Mouse (Mus musculus) A20 (cell line): ENCODE measurements around the gene G0s2.
"Not testable (repeated sequence)": the region's sequence is repeated elsewhere in the genome, so short reads cannot be mapped to it uniquely, and the experiment has no call there.

Source experiments
- DNase-seq: peaks from one replicate; pipeline ENCODE4 v3.0.0-alpha.2; 2011; ENCODE audit warnings: low read depth, low spot score

G0s2 gene

GRCm38 (mm10) chr1:193255032-193255431, 18.0 kb downstream of the G0s2 start:
- DNase-seq = no peak

DNA sequence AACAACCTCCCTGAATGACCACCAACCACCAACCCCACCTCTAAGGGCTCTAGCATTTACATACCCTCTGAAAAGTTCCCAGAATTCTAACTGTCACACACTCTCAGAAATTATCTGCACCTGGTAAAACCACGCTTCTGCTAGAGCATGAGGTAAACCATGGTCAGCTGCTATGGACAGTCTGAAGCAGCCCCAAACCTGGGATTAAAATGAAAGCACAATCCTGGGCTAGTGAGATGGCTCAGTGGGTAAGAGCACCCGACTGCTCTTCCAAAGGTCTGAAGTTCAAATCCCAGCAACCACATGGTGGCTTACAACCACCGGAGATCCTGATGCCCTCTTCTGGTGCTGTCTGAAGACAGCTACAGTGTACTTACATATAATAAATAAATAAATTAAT, 19.1 kb downstream of the G0s2 start:
- DNase-seq = not testable (repeated sequence)

GRCm38 (mm10) chr1:193252616-193253015, 20.4 kb downstream of the G0s2 start:
- DNase-seq = no peak

DNA sequence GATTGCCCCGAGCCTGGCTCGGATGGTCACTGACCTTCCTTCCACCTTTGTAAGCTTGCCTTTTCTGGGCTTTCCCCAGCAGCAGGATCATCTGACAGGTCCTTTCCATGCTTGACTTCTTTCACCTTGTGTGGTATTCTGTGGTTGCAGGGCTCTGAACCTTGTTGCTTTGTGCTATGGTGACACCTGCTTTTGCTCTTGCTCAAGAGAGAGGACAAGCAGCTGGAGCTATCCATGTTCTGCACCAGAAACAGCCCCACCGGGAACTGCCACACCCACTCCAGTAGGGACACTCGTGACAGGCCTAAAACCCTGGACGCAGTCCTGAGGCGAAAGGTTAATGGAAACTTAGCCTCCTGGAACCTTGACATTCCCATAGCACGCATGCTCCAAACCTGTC, 21.6 kb downstream of the G0s2 start:
- DNase-seq = peak; percentile 17

- no peak for DNase-seq
These were observed 23.0 kb downstream of the G0s2 start for GRCm38 (mm10) chr1:193250026-193250425.

- no peak for DNase-seq
These were observed 28.8 kb downstream of the G0s2 start for GRCm38 (mm10) chr1:193244235-193244634.

DNA sequence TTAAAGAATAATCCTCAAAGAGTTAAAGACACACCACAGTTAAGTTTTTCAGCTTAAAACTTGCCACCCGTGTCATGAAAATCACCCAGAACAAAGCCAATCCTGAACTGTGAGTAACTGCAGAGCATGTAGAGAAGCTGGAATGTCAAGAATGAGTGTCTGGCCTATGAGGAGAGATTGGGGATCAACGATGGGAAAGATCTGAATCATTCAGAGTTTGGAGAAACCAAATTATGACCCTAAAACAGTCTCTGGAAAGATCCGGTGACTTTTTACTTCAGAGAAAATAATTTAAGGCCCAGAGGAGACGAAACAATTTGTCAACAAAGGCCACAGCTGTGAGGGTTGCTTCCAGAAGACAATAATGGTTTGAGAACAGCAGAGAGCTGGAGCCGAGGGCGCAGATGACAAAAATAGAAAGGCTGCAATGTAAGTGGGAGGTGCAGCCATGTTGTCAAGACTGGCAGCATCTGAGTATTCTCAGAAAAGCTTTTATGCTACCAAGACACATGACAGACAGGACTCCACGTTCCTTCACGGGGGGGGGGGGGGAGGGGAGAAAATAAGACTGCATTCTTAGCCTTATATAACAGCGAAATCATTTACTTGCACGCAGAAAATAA, 29.3 kb downstream of the G0s2 start:
- DNase-seq = no peak

GRCm38 (mm10) chr1:193242863-193243262, 30.2 kb downstream of the G0s2 start:
- DNase-seq = peak; percentile 61

DNA sequence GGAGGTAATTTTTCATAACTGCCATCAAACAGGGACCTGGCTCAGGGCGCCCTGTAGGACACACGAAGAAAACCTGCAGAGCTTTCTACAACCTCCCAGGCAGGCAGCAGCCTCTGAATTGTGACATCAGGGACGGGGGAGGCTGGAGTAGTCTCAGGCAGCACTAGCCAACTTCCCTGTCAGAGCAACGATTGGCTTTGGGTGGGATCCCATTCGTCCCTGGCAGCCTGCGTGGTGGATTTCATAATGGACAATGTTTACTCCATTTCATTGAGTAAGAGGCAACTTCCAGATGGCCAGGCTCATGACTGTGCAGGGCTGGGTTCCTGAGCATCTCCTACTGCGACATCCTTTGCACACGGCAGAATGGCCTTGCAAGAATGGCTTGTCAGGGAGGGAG, 30.8 kb downstream of the G0s2 start:
- no peak for DNase-seq

- DNase-seq = no peak
These were observed 31.6 kb downstream of the G0s2 start for GRCm38 (mm10) chr1:193241436-193241835.

- DNase-seq = no peak
These were observed 34.6 kb downstream of the G0s2 start for GRCm38 (mm10) chr1:193238426-193238825.

DNA sequence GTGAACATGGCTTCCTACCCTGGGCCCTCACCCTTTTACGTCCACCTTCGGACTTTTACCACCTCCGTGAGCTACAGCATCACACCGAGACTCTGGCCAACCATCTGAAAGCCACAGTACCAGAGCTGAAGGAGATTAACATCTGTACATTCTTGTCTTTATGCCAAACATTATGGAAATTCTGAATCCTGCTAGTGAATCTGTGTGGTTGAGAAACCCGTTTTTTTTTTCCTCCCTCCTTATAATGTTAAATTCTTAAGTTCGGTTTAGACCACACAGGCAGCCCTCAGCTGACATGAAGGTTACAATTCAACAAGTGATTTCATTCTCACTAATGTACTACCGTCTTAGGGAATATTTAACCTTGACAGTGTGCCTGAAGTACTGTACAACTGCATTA, 38.1 kb downstream of the G0s2 start:
- DNase-seq = no peak

- peak; percentile 15 for DNase-seq
These were observed 38.8 kb downstream of the G0s2 start for GRCm38 (mm10) chr1:193234130-193234645.

- DNase-seq = no peak
These were observed 40.3 kb downstream of the G0s2 start for GRCm38 (mm10) chr1:193232732-193233131.

GRCm38 (mm10) chr1:193230935-193231334, 42.1 kb downstream of the G0s2 start:
- peak; percentile 29 for DNase-seq

DNA sequence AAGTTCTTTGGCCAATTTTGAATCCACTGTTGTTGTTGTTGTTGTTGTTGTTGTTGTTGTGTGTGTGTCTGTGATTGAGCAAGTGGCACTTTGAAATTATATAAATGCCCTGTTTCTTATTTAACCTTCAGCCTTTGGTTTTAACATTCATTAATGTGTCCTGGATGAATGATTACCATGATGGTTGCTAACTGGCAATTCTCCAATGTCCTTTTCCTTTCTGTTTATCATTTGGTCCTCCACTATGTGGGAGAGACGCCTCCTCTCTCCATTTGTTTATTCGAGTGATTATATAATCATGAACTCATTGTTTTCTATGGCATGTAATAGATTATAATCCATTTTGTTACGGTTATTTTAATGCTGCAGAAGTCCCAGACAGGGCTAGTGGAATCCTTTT, 42.5 kb downstream of the G0s2 start:
- DNase-seq = no peak

DNA sequence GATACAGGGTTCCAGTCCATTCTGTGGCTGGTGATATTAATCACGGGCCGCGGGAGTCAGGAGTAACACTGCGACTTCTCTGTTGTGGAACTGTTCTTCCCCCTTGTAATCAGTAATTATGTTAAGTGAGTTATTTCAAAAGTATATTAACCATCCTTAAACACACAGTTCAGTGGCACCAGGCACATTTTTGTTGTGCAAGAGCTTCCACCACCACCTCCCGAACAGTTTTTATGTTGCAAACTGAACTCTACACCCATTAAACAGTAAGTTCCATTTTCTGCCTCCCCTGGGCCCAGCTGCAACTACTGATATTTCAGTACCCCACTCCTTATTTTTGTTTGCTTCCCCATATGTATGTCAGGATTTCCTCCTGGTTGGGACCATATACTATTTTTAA, 43.4 kb downstream of the G0s2 start:
- DNase-seq = no peak

GRCm38 (mm10) chr1:193227537-193227936, 45.5 kb downstream of the G0s2 start:
- DNase-seq = no peak

DNA sequence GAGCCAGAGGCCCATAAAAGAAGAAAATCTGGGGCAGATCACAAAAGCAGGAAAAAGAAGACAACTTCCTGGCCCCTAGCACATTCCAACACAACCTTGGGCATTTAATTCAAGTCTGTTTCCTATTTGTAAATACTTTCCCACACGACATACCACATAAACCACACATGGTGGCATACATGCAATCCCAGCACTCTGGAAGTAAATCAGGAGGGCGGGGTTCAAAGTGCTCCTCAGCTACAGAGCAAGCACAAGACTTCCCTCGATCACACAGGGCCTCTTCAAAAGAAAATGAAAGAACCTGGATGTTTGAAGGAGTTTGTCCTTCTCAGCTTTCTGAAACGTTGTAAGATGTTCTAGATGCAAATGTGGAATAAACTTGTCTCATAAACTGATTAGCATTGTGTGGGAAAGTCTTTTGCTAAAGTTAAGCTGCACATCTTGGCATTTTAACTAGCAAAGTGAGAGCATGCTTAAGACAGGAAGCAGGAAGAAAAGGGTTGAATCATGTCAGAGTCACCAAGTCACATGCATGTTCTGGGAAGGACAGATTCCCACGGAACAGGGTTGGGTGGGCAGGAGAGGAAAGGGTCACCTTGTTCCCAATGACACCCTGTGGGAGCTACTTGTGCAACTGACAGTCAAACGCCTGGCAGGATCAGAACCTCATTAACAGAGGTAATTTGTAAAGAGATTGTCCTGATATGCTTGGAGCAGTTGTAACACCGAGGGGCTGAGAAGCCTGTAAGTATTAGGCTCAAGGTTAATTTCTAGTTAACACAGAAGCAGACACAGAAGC, 46.1 kb downstream of the G0s2 start:
- no peak for DNase-seq

GRCm38 (mm10) chr1:193226114-193226513, 46.9 kb downstream of the G0s2 start:
- no peak for DNase-seq

DNA sequence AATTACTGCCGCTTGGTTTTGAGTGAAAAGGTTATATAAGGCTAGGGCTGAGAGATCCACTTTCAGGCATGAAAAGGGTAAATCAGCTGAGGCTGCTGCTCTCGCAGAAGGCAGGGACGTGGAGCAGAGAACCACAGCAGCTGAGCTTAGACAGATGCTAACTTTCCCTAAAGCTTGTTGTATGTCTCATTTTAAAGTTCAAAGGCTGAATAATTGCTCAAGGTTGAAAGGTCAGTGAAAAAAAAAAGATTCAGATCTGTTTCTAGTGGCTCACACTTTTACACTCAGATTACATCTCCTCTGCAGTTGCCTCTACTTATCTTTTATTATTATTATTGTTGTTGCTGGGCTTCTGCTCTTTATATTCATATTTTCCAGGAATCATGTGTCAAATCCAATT, 47.5 kb downstream of the G0s2 start:
- DNase-seq = no peak
